Mouse (Mus musculus) colon, adult 2 months (tissue): Measurements from ENCODE around the gene Rbm38. TPM values are rescaled to one million over a fixed set of nuclear protein-coding genes. Genes with fewer than 3 reads are reported as not detected.

ENCODE experiments used
- polyA plus RNA-seq: library from polyadenylated mRNA; depleted of rRNA; stranded (reverse); fragments of >200 nt; gene quantifications from 2 replicates; pipeline ENCODE4 v1.2.3, GENCODE M21; 2012; rRNA removed

The Rbm38 gene
- 105 and 106 TPM in 2 replicates for polyA plus RNA-seq

GRCm38 (mm10) chr2:173020430-173020829, at the start of gene Rbm38:
TSS of gene Rbm38 (plus strand) at chr2:173020498.

GRCm38 (mm10) chr2:172977409-172978130, 42.7 kb upstream of the Rbm38 start, which contains the start of gene Spo11:
TSS of gene Spo11 (plus strand) at chr2:172977700.

GRCm38 (mm10) chr2:172999630-173000284, 20.5 kb upstream of the Rbm38 start, which contains the start of gene Rae1:
TSS of gene Rae1 (plus strand) at chr2:173000117.

Other genes with a start within 250 kb of the Rbm38 start
- 18.1 and 18.6 TPM in 2 replicates for gene Bmp7, start 80.2 kb upstream of the Rbm38 start, polyA plus RNA-seq
- 0.16 and 0.73 TPM in 2 replicates for gene Spo11, start 42.8 kb upstream of the Rbm38 start, polyA plus RNA-seq
- gene Rae1, start 20.4 kb upstream of the Rbm38 start, polyA plus RNA-seq, result 42.1 and 48.5 TPM in 2 replicates
- gene Ctcfl, start 99.0 kb downstream of the Rbm38 start, polyA plus RNA-seq, result 0.15 and 0.29 TPM in 2 replicates
- 46.5 and 73.1 TPM in 2 replicates for gene Pck1, start 132.6 kb downstream of the Rbm38 start, polyA plus RNA-seq
- gene Zbp1, start 198.4 kb downstream of the Rbm38 start, polyA plus RNA-seq, result 16.3 and 16.4 TPM in 2 replicates